Mouse (Mus musculus) lung, postnatal 0 days (tissue): Measurements from ENCODE around the gene Akap11.

ENCODE experiments used
- CTCF ChIP-seq: IDR thresholded peaks from 2 replicates; pipeline ENCODE4 v1.5.1; 2016; ENCODE audit warnings: antibody characterized with exemption, mild to moderate bottlenecking
- EP300 ChIP-seq: IDR thresholded peaks from 2 replicates; pipeline ENCODE4 v1.6.1; 2016; ENCODE audit warnings: antibody characterized with exemption, mild to moderate bottlenecking, control low read depth

DNA sequence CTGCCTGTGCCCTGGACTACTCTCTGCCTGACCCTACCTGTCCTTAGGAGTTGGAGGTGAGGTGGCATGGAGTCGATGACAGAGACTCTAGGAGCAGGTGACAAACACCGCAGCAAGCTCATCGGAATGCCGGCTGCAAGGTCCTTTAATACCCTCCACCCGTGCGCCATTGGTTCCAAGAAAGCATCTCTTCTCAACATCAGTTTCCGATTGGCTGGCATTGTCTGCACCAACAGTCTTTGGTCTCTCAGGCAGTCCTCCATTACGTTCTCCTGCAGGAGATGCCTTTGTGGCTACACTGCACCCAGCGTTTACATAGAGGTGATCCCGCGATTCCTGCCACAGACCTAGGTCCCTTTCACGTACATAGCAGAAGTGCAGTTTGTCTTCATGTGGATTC, 88.6 kb downstream of the Akap11 start:
- TF ChIP-seq CTCF (no peak), EP300 (no peak)
